Mouse (Mus musculus): ENCODE data around the gene Pglyrp4. TPM values are rescaled to one million over a fixed set of nuclear protein-coding genes. Genes with fewer than 3 reads are reported as not detected.

Gene Pglyrp4
- 0.48 TPM for polyA plus RNA-seq (2014; fragmentation: Illumina TruSeq; extraction: RNeasy Lipid Tissue Mini Kit (QIAGEN cat#74804); ENCODE audit: low read depth, low replicate concordance)

GRCm38 (mm10) chr3:90726606-90727005 lies at the start of gene Pglyrp4:
TSS of gene Pglyrp4 (plus strand) at chr3:90726906.

GRCm38 (mm10) chr3:90695613-90696012 lies 31.1 kb upstream of the Pglyrp4 start, which contains the start of gene S100a9:
TSS of gene S100a9 (minus strand) at chr3:90695721.

GRCm38 (mm10) chr3:90777776-90778175 lies 51.1 kb downstream of the Pglyrp4 start, which contains the start of gene Gm5849:
TSS of gene Gm5849 (minus strand) at chr3:90777876.

Other genes starting within 250 kb of the Pglyrp4 start
- 66.2 TPM for gene Snapin, start 235.9 kb upstream of the Pglyrp4 start, polyA plus RNA-seq (2014; fragmentation: Illumina TruSeq; extraction: RNeasy Lipid Tissue Mini Kit (QIAGEN cat#74804); ENCODE audit: low read depth, low replicate concordance)
- 83.0 TPM for gene Chtop, start 217.4 kb upstream of the Pglyrp4 start, polyA plus RNA-seq (2014; fragmentation: Illumina TruSeq; extraction: RNeasy Lipid Tissue Mini Kit (QIAGEN cat#74804); ENCODE audit: low read depth, low replicate concordance)
- 258 TPM for gene S100a1, start 212.5 kb upstream of the Pglyrp4 start, polyA plus RNA-seq (2014; fragmentation: Illumina TruSeq; extraction: RNeasy Lipid Tissue Mini Kit (QIAGEN cat#74804); ENCODE audit: low read depth, low replicate concordance)
- 64.5 TPM for gene S100a13, start 212.5 kb upstream of the Pglyrp4 start, polyA plus RNA-seq (2014; fragmentation: Illumina TruSeq; extraction: RNeasy Lipid Tissue Mini Kit (QIAGEN cat#74804); ENCODE audit: low read depth, low replicate concordance)
- 8.3 TPM for gene S100a14, start 200.1 kb upstream of the Pglyrp4 start, polyA plus RNA-seq (2014; fragmentation: Illumina TruSeq; extraction: RNeasy Lipid Tissue Mini Kit (QIAGEN cat#74804); ENCODE audit: low read depth, low replicate concordance)
- gene S100a16, start 189.7 kb upstream of the Pglyrp4 start, polyA plus RNA-seq (2014; fragmentation: Illumina TruSeq; extraction: RNeasy Lipid Tissue Mini Kit (QIAGEN cat#74804); ENCODE audit: low read depth, low replicate concordance) = 139 TPM
- not detected for gene S100a3, start 166.3 kb upstream of the Pglyrp4 start, polyA plus RNA-seq (2014; fragmentation: Illumina TruSeq; extraction: RNeasy Lipid Tissue Mini Kit (QIAGEN cat#74804); ENCODE audit: low read depth, low replicate concordance)
- gene S100a2, start 136.7 kb upstream of the Pglyrp4 start, polyA plus RNA-seq (2014; fragmentation: Illumina TruSeq; extraction: RNeasy Lipid Tissue Mini Kit (QIAGEN cat#74804); ENCODE audit: low read depth, low replicate concordance) = not detected
- gene Gm42674, start 125.0 kb upstream of the Pglyrp4 start, polyA plus RNA-seq (2014; fragmentation: Illumina TruSeq; extraction: RNeasy Lipid Tissue Mini Kit (QIAGEN cat#74804); ENCODE audit: low read depth, low replicate concordance) = not detected
- gene S100a4, start 123.1 kb upstream of the Pglyrp4 start, polyA plus RNA-seq (2014; fragmentation: Illumina TruSeq; extraction: RNeasy Lipid Tissue Mini Kit (QIAGEN cat#74804); ENCODE audit: low read depth, low replicate concordance) = 80.2 TPM
- gene S100a5, start 118.4 kb upstream of the Pglyrp4 start, polyA plus RNA-seq (2014; fragmentation: Illumina TruSeq; extraction: RNeasy Lipid Tissue Mini Kit (QIAGEN cat#74804); ENCODE audit: low read depth, low replicate concordance) = not detected
- gene S100a6, start 114.0 kb upstream of the Pglyrp4 start, polyA plus RNA-seq (2014; fragmentation: Illumina TruSeq; extraction: RNeasy Lipid Tissue Mini Kit (QIAGEN cat#74804); ENCODE audit: low read depth, low replicate concordance) = 241 TPM
- 0.73 TPM for gene S100a7a, start 72.9 kb upstream of the Pglyrp4 start, polyA plus RNA-seq (2014; fragmentation: Illumina TruSeq; extraction: RNeasy Lipid Tissue Mini Kit (QIAGEN cat#74804); ENCODE audit: low read depth, low replicate concordance)
- 2.7 TPM for gene S100a8, start 57.9 kb upstream of the Pglyrp4 start, polyA plus RNA-seq (2014; fragmentation: Illumina TruSeq; extraction: RNeasy Lipid Tissue Mini Kit (QIAGEN cat#74804); ENCODE audit: low read depth, low replicate concordance)
- gene S100a9, start 31.2 kb upstream of the Pglyrp4 start, polyA plus RNA-seq (2014; fragmentation: Illumina TruSeq; extraction: RNeasy Lipid Tissue Mini Kit (QIAGEN cat#74804); ENCODE audit: low read depth, low replicate concordance) = 2.7 TPM
- not detected for gene Gm5849, start 51.0 kb downstream of the Pglyrp4 start, polyA plus RNA-seq (2014; fragmentation: Illumina TruSeq; extraction: RNeasy Lipid Tissue Mini Kit (QIAGEN cat#74804); ENCODE audit: low read depth, low replicate concordance)

Data from adipose tissue, adult 10 weeks (tissue).